Mouse (Mus musculus) CH12.LX (cell line): ENCODE data around the gene Ly75. TPM values are rescaled to one million over a fixed set of nuclear protein-coding genes. Genes with fewer than 3 reads are reported as not detected.

Source experiments
- DNase-seq: peaks from one replicate; pipeline ENCODE4 v3.0.0-alpha.2; 2013; ENCODE audit errors: extremely low read depth
- H3K27ac ChIP-seq: 2 replicates; pipeline ENCODE4 v1.5.1; 2012; ENCODE audit warnings: low read depth, mild to moderate bottlenecking, control low read depth, moderate library complexity; ENCODE audit not compliant: insufficient read depth
- H3K27me3 ChIP-seq: replicated peaks from 2 replicates; pipeline ENCODE3; 2012; ENCODE audit warnings: inconsistent platforms
- H3K36me3 ChIP-seq, 2 experiments: replicated peaks in 1 of 2; 2 replicates each; pipeline versions ENCODE3 to v1.6.1; 2012; ENCODE audit warnings: inconsistent platforms in 1 of 2, low read length in 1 of 2, mild to moderate bottlenecking in 1 of 2, mixed read lengths in 1 of 2, moderate library complexity in 1 of 2; ENCODE audit not compliant: control insufficient read depth in 1 of 2, insufficient read depth in 1 of 2
- H3K4me1 ChIP-seq, 2 experiments: 2 replicates each; pipeline ENCODE4 v1.6.1; 2012; ENCODE audit warnings: inconsistent platforms in 1 of 2, moderate library complexity in 1 of 2; ENCODE audit not compliant: insufficient read depth in 2 of 2, control insufficient read depth in 1 of 2
- H3K4me2 ChIP-seq: 2 replicates; pipeline ENCODE4 v1.6.1; 2012; ENCODE audit warnings: low read depth, mild to moderate bottlenecking, control low read depth; ENCODE audit not compliant: poor library complexity, insufficient read depth, severe bottlenecking
- H3K4me3 ChIP-seq, 3 experiments: fragments of 150-350 bp in 1 of 3; sonication (generic) in 1 of 3; replicated peaks in 1 of 3; 2 replicates each; pipeline versions ENCODE3 to v1.5.1; 2011 to 2012; ENCODE audit warnings: low read depth in 2 of 3, low read length in 2 of 3, mild to moderate bottlenecking in 2 of 3, moderate library complexity in 2 of 3, control low read depth in 1 of 3, improper control_type of control experiment in 1 of 3, inconsistent platforms in 1 of 3, mixed read lengths in 1 of 3; ENCODE audit not compliant: poor library complexity in 1 of 3
- H3K79me2 ChIP-seq: replicated peaks from 2 replicates; pipeline ENCODE4 v1.6.1; 2012; ENCODE audit warnings: mild to moderate bottlenecking, moderate library complexity; ENCODE audit not compliant: control insufficient read depth, poor library complexity, insufficient read depth, severe bottlenecking; ENCODE audit errors: extremely low read depth
- H3K9ac ChIP-seq: 2 replicates; pipeline ENCODE4 v1.6.1; 2012; ENCODE audit warnings: low read depth, mild to moderate bottlenecking, control low read depth, moderate library complexity; ENCODE audit not compliant: insufficient read depth
- H3K9me3 ChIP-seq: replicated peaks from 2 replicates; pipeline ENCODE3; 2012; ENCODE audit warnings: low read length, inconsistent platforms, mixed read lengths
- BHLHE40 ChIP-seq: IDR thresholded peaks from 2 replicates; pipeline ENCODE4 v1.6.1; 2011; ENCODE audit warnings: mild to moderate bottlenecking, low read depth, low read length, improper control_type of control experiment
- CHD1 ChIP-seq: IDR thresholded peaks from 2 replicates; pipeline ENCODE4 v1.6.1; 2012; ENCODE audit warnings: low read depth, low read length, improper control_type of control experiment, inconsistent platforms
- CHD2 ChIP-seq: IDR thresholded peaks from 2 replicates; pipeline ENCODE4 v1.6.1; 2011; ENCODE audit warnings: low read length, improper control_type of control experiment
- ELF1 ChIP-seq: IDR thresholded peaks from 2 replicates; pipeline ENCODE4 v1.6.1; 2014; ENCODE audit warnings: low read depth, mild to moderate bottlenecking, inconsistent platforms, low read length, improper control_type of control experiment
- EP300 ChIP-seq: IDR thresholded peaks from 2 replicates; pipeline ENCODE4 v1.6.1; 2011; ENCODE audit warnings: low read length, improper control_type of control experiment
- HCFC1 ChIP-seq: IDR thresholded peaks from 2 replicates; pipeline ENCODE4 v1.6.1; 2012; ENCODE audit warnings: low read depth, mild to moderate bottlenecking, inconsistent platforms, low read length, improper control_type of control experiment
- JUND ChIP-seq: conservative IDR thresholded peaks from 2 replicates; pipeline ENCODE4 v1.6.1; 2011; ENCODE audit warnings: low read depth, low read length, improper control_type of control experiment
- MAFK ChIP-seq: IDR thresholded peaks from 2 replicates; pipeline ENCODE4 v1.6.1; 2011; ENCODE audit warnings: low read length, improper control_type of control experiment; ENCODE audit not compliant: insufficient replicate concordance
- MYC ChIP-seq: IDR thresholded peaks from 2 replicates; pipeline ENCODE4 v1.6.1; 2011; ENCODE audit warnings: low read depth, mild to moderate bottlenecking, improper control_type of control experiment, low read length
- NELFE ChIP-seq: IDR thresholded peaks from 2 replicates; pipeline ENCODE4 v1.6.1; 2011; ENCODE audit warnings: low read depth, low read length, improper control_type of control experiment
- PAX5 ChIP-seq: IDR thresholded peaks from 2 replicates; pipeline ENCODE4 v1.6.1; 2012; ENCODE audit warnings: low read length, inconsistent platforms, mixed read lengths
- POLR2AphosphoS2 ChIP-seq: IDR thresholded peaks from 2 replicates; pipeline ENCODE4 v1.6.1; 2011; ENCODE audit warnings: low read depth, low read length, improper control_type of control experiment
- SMC3 ChIP-seq: IDR thresholded peaks from 2 replicates; pipeline ENCODE4 v1.6.1; 2011; ENCODE audit warnings: low read depth, low read length, improper control_type of control experiment
- TCF12 ChIP-seq: IDR thresholded peaks from 2 replicates; pipeline ENCODE4 v1.6.1; 2014; ENCODE audit warnings: low read depth, mild to moderate bottlenecking, inconsistent platforms, low read length, improper control_type of control experiment
- ZC3H11A ChIP-seq: IDR thresholded peaks from 2 replicates; pipeline ENCODE4 v1.6.1; 2012; ENCODE audit warnings: low read depth, mild to moderate bottlenecking, inconsistent platforms, low read length, improper control_type of control experiment
- ZKSCAN1 ChIP-seq: IDR thresholded peaks from 2 replicates; pipeline ENCODE4 v1.6.1; 2012; ENCODE audit warnings: low read depth, inconsistent platforms, low read length, improper control_type of control experiment, borderline replicate concordance
- ZMIZ1 ChIP-seq: IDR thresholded peaks from 2 replicates; pipeline ENCODE4 v1.6.1; 2012; ENCODE audit warnings: low read depth, mild to moderate bottlenecking, inconsistent platforms, low read length, improper control_type of control experiment
- dilution Hi-C: fragments of 300-500 bp; cut with MboI; formaldehyde crosslinking; loops from 2 replicates; pipeline ENCODE4 v1.14.3; 2020; ENCODE audit warnings: low sequenced_read_pairs; ENCODE audit not compliant: extremely low pct_unique_long_range_greater_than_20kb, extremely low pct_ligation_motif_present
- in situ Hi-C: fragments of 300-500 bp; cut with MboI; formaldehyde crosslinking; loops from 3 replicates; pipeline ENCODE4 v1.14.3; 2019; ENCODE audit warnings: low sequenced_read_pairs, low pct_ligation_motif_present, low pct_unique_long_range_greater_than_20kb, mixed read lengths
- polyA plus RNA-seq: library from polyadenylated mRNA; unstranded; fragments of >175 nt; gene quantifications from 2 replicates; pipeline ENCODE4 v1.2.1, GENCODE M21; 2012; ENCODE audit warnings: low read depth; ENCODE audit not compliant: insufficient read length
- total RNA-seq, 2 experiments: library from RNA; depleted of rRNA; stranded (reverse); fragments of 300-350 nt in 1 of 2; fragments of >200 nt in 1 of 2; gene quantifications; 2 replicates each; pipeline ENCODE4 v1.2.3; 2012 to 2014

Gene Ly75
- total and polyA plus RNA-seq, 3 experiments: 10.6 to 32.2 (median 13.8) TPM

GRCm38 (mm10) chr2:60278627-60279026, 104.5 kb downstream of the Ly75 start:
- no peak for DNase-seq

DNA sequence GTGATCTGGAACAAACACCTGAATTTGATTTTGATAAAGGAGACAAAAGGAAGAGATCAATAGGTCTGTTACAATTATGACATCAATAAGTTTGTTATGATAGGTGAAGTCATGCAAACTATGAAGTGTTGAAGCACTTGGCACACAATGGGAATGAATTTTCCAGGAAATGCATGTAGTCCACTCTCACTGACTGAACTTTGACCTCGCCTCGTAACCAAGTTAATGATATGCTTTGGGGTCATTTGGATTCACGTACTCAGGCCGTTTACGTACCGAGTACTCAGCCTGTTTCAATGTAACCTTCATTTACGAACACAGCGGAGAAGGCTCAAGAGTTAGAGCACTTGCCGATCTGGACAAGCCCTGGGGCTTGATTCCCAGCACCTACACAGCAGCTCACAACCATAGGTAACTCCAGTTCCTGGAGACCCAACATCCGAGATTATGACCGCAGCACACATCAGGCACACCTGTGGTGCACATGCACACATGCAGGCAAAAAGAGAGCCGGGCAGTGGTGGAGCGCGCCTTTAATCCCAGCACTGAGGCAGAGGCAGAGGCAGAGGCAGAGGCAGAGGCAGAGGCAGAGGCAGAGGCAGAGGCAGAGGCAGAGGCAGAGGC, 113.1 kb downstream of the Ly75 start:
- dilution Hi-C loops (no loop called here), in situ Hi-C loops (no loop called here)
- Histone ChIP-seq H3K4me3 (no peak overlapping the region), H3K27ac (no peak overlapping the region), H3K4me2 (no peak overlapping the region), H3K27me3 (no peaks in the 10 kb centered on the region), H3K4me1 (peaks cover 0 to 10% of the 10 kb centered on the region in 2 experiments; a peak in 2 of 4 replicates), H3K9ac (no peak overlapping the region), H3K36me3 (no peaks in the 10 kb centered on the region), H3K79me2 (no peaks in the 10 kb centered on the region), H3K9me3 (peaks cover 9% of the 10 kb centered on the region)
- TF ChIP-seq SMC3: no peak
- TF ChIP-seq JUND: no peak
- TF ChIP-seq EP300: no peak
- TF ChIP-seq HCFC1: no peak
- TF ChIP-seq TCF12: no peak
- TF ChIP-seq NELFE: no peak
- no peak for TF ChIP-seq MYC
- TF ChIP-seq CHD1: no peak
- TF ChIP-seq ZMIZ1: no peak
- TF ChIP-seq ZKSCAN1: no peak
- TF ChIP-seq BHLHE40: no peak
- TF ChIP-seq CHD2: no peak
- no peak for TF ChIP-seq MAFK
- no peak for TF ChIP-seq PAX5
- TF ChIP-seq ZC3H11A: no peak
- no peak for DNase-seq

More at GRCm38 (mm10) chr2:60278627-60279026, 104.5 kb downstream of the Ly75 start:
- Histone ChIP-seq H3K27me3 (no peaks in the 10 kb centered on the region), H3K79me2 (no peaks in the 10 kb centered on the region), H3K27ac (no peak overlapping the region), H3K36me3 (no peaks in the 10 kb centered on the region), H3K9me3 (no peaks in the 10 kb centered on the region), H3K4me2 (no peak overlapping the region), H3K4me1 (no peaks in the 10 kb centered on the region), H3K9ac (no peak overlapping the region), H3K4me3 (no peak overlapping the region)
- in situ Hi-C loops (no loop called here), dilution Hi-C loops (no loop called here)
- TF ChIP-seq POLR2AphosphoS2: no peak
- TF ChIP-seq ELF1: no peak
